ENCODE assay signal across 13 mouse cellular contexts in the genomic region with DNA sequence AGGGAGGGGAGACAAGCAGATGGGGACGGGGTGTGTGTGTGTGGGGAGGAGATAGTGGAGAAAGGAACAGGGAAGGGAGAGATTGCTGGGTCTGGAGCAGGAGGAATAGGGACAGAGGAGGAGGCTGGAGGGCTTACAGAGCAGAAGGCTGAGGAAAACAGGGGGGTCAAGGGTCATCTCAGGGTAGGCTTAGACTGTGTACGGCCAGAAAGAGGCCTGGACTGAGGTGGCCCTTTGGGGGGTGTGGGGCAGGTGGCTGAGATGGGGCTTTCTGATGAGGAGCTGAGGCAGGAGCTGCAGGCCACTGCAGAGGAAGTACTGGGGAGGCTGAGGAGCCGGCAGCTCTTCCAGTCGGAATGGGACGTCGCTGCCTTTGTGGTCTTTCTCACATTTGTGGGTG. TPM values are rescaled to one million over a fixed set of nuclear protein-coding genes. Genes with fewer than 3 reads are reported as not detected.
A peak's percentile ranks its signal among the peaks of the same experiment; 100 is the strongest.
DNase-seq lines count a peak whose midpoint lies in the region; ATAC-seq and TF ChIP-seq lines count a peak whose summit lies in the region.
"Had no signal": no experiment of that assay in that cellular context is flagged by ENCODE, and none has a peak within 500 bp of the region (broad histone marks: within the 10 kb centered on the region; RNA-seq: fewer than 3 reads in every experiment).

No protein-coding gene starts in this region.

- TF ChIP-seq CTCF in lung, embryonic 14.5 days (IDR thresholded peaks at IDR 0.05; ENCODE audit: low read depth), result no peak
- TF ChIP-seq CTCF in kidney, adult 2 months (conservative IDR thresholded peaks at IDR 0.05; ENCODE audit: insufficient read depth, insufficient read length, low read depth, low read length), result no peak

- intact Hi-C loops in left cerebral cortex, postnatal 25 days (cut with DNase I), result no loop called here
- intact Hi-C loops in left cerebral cortex, postnatal 4 days (cut with DNase I), result no loop called here

- no peaks in the 10 kb centered on the region for H3K9me3 ChIP-seq in forebrain, embryonic 10.5 days
- no peaks in the 10 kb centered on the region for H3K9me3 ChIP-seq in forebrain, embryonic 13.5 days (replicated peaks)
- no peaks in the 10 kb centered on the region for H3K9me3 ChIP-seq in lung, embryonic 14.5 days (ENCODE audit: low read depth, low read length)
- no peaks in the 10 kb centered on the region for H3K9me3 ChIP-seq in liver, embryonic 16.5 days (replicated peaks; ENCODE audit: control insufficient read depth, low read length)
- H3K9me3 ChIP-seq: limb, embryonic 13.5 days had no signal

- peaks cover 14% of the 10 kb centered on the region for H3K36me3 ChIP-seq in forebrain, embryonic 10.5 days (replicated peaks)
- peaks cover 20% of the 10 kb centered on the region; the same call in 1 of the 2 replicates for H3K36me3 ChIP-seq in forebrain, embryonic 13.5 days (ENCODE audit: poor library complexity, severe bottlenecking)
- 0 out of 2 replicates have a peak, but pooled peaks cover 6% of the 10 kb centered on the region for H3K36me3 ChIP-seq in lung, embryonic 14.5 days (ENCODE audit: insufficient read depth)
- H3K36me3 ChIP-seq in kidney, adult 2 months (ENCODE audit: control insufficient read depth, insufficient read depth, low read length), result no peaks in the 10 kb centered on the region
- no peaks in the 10 kb centered on the region for H3K36me3 ChIP-seq in liver, embryonic 16.5 days (ENCODE audit: control insufficient read depth, insufficient read depth)

- H3K4me2 ChIP-seq in forebrain, embryonic 13.5 days, result no peak overlapping the region
- peak overlapping the region; percentile 51 for H3K4me2 ChIP-seq in lung, embryonic 14.5 days
- no peak overlapping the region for H3K4me2 ChIP-seq in liver, embryonic 16.5 days (ENCODE audit: low read depth, low read length)
- H3K4me2 ChIP-seq: limb, embryonic 13.5 days had no signal

- ATAC-seq in forebrain, embryonic 13.5 days, result no peak
- no peak for ATAC-seq in lung, embryonic 14.5 days (ENCODE audit: insufficient read depth)
- ATAC-seq in liver, embryonic 16.5 days (ENCODE audit: low read depth), result peak; percentile 4; the same call in 1 of the 2 replicates

- peak overlapping the region; percentile 53; the same call in 1 of the 2 replicates for H3K27ac ChIP-seq in forebrain, embryonic 10.5 days
- no peak overlapping the region for H3K27ac ChIP-seq in forebrain, embryonic 13.5 days
- H3K27ac ChIP-seq in lung, embryonic 14.5 days (ENCODE audit: low read depth), result no peak overlapping the region
- peak overlapping the region; percentile 76 for H3K27ac ChIP-seq in kidney, adult 2 months (ENCODE audit: insufficient read depth, low read depth, low read length)
- no peak overlapping the region for H3K27ac ChIP-seq in liver, embryonic 16.5 days (ENCODE audit: low read length)
- H3K27ac ChIP-seq: limb, embryonic 13.5 days had no signal

- no peak for DNase-seq in forebrain, embryonic 10.5 days (ENCODE audit: extremely low spot score, low spot score)
- DNase-seq in lung, embryonic 14.5 days, result no peak
- no peak for DNase-seq in lung, postnatal 25 days (ENCODE audit: low spot score)
- DNase-seq in kidney, adult 2 months, result peak; percentile 40
- DNase-seq in left cerebral cortex, postnatal 25 days (ENCODE audit: low spot score in 2 of 2), result no peak
- DNase-seq in left cerebral cortex, postnatal 4 days, result no peak
- DNase-seq: adrenal gland, adult 8-10 months; heart, postnatal 14 days; thymus, postnatal 25 days had no signal

- no peaks in the 10 kb centered on the region for H3K27me3 ChIP-seq in forebrain, embryonic 10.5 days (ENCODE audit: poor library complexity, severe bottlenecking)
- H3K27me3 ChIP-seq in forebrain, embryonic 13.5 days, result no peaks in the 10 kb centered on the region
- H3K27me3 ChIP-seq in lung, embryonic 14.5 days (ENCODE audit: insufficient read depth, low read length), result no peaks in the 10 kb centered on the region
- no peaks in the 10 kb centered on the region for H3K27me3 ChIP-seq in kidney, adult 2 months (replicated peaks; ENCODE audit: control insufficient read depth, insufficient read depth, low read length)
- H3K27me3 ChIP-seq in liver, embryonic 16.5 days (ENCODE audit: control insufficient read depth, insufficient read depth, low read depth, low read length), result no peaks in the 10 kb centered on the region
- H3K27me3 ChIP-seq: limb, embryonic 13.5 days had no signal

- H3K9ac ChIP-seq in forebrain, embryonic 13.5 days, result no peak overlapping the region
- no peak overlapping the region for H3K9ac ChIP-seq in lung, embryonic 14.5 days
- H3K9ac ChIP-seq in liver, embryonic 16.5 days (ENCODE audit: low read depth, low read length), result no peak overlapping the region
- H3K9ac ChIP-seq: limb, embryonic 13.5 days had no signal

- TF ChIP-seq POLR2A in kidney, adult 2 months (IDR thresholded peaks at IDR 0.05; ENCODE audit: low read depth, low read length), result no peak

- WGBS in forebrain, embryonic 10.5 days, result 47% methylated on average over 6 of the region's 6 CpGs
- WGBS in forebrain, embryonic 13.5 days, result 49% methylated on average over 6 of the region's 6 CpGs
- 38% methylated on average over 6 of the region's 6 CpGs for WGBS in lung, embryonic 14.5 days
- WGBS in kidney, adult 2 months, result 37% methylated on average over 6 of the region's 6 CpGs
- 52% methylated on average over 6 of the region's 6 CpGs for WGBS in liver, embryonic 16.5 days (ENCODE audit: insufficient replicate concordance)

- H3K4me1 ChIP-seq in forebrain, embryonic 10.5 days, result peaks cover 17% of the 10 kb centered on the region
- peaks cover 6% of the 10 kb centered on the region for H3K4me1 ChIP-seq in forebrain, embryonic 13.5 days
- H3K4me1 ChIP-seq in lung, embryonic 14.5 days (ENCODE audit: insufficient read depth), result no peaks in the 10 kb centered on the region
- H3K4me1 ChIP-seq in kidney, adult 2 months (ENCODE audit: control insufficient read depth, insufficient read depth, low read length), result peaks cover 12% of the 10 kb centered on the region
- peaks cover 17% of the 10 kb centered on the region for H3K4me1 ChIP-seq in liver, embryonic 16.5 days (ENCODE audit: control insufficient read depth, low read depth, low read length)

- no peak overlapping the region for H3K4me3 ChIP-seq in forebrain, embryonic 10.5 days
- H3K4me3 ChIP-seq in forebrain, embryonic 13.5 days, result no peak overlapping the region
- peak overlapping the region; percentile 16; the same call in 1 of the 2 replicates for H3K4me3 ChIP-seq in lung, embryonic 14.5 days (ENCODE audit: low read depth, low read length)
- peak overlapping the region; percentile 48 for H3K4me3 ChIP-seq in kidney, adult 2 months (ENCODE audit: insufficient read depth, low read depth, low read length)
- no peak overlapping the region for H3K4me3 ChIP-seq in liver, embryonic 16.5 days (ENCODE audit: low read depth, low read length)
- H3K4me3 ChIP-seq: limb, embryonic 13.5 days had no signal

RNA-seq across cellular contexts. Expression of gene Smim22, which starts 0.4 kb away (rescaled TPM):
- 1.7 and 2.5 TPM in 2 replicates for polyA plus RNA-seq in forebrain, embryonic 10.5 days (2016; fragmentation: Nextera tagmentation; extraction: Ambion mirVana)
- 1.5 TPM in 1 of 2 replicates, not detected in the other for polyA plus RNA-seq in forebrain, embryonic 13.5 days (2015; fragmentation: Nextera tagmentation; extraction: Ambion mirVana)
- polyA plus RNA-seq in lung, embryonic 14.5 days (2014; fragmentation: Nextera tagmentation; extraction: Ambion mirVana), result 13.5 and 15.8 TPM in 2 replicates
- 156 and 232 TPM in 2 replicates for polyA plus RNA-seq in kidney, adult 2 months (2012; rRNA removed)
- polyA plus RNA-seq in liver, embryonic 16.5 days (2015; fragmentation: Nextera tagmentation; extraction: Ambion mirVana), result 9.0 and 9.4 TPM in 2 replicates
- not detected for total RNA-seq in left cerebral cortex, postnatal 25 days (2021)
- total RNA-seq in left cerebral cortex, postnatal 4 days (2021), result not detected
- total RNA-seq: adrenal gland, adult 8-10 months; heart, postnatal 14 days; layer of hippocampus, adult 8-10 months had no signal

RNA-seq across cellular contexts. Expression of gene Rogdi, which starts 5.9 kb away (rescaled TPM):
- 60.1 and 61.8 TPM in 2 replicates for polyA plus RNA-seq in forebrain, embryonic 10.5 days (2016; fragmentation: Nextera tagmentation; extraction: Ambion mirVana)
- 88.1 and 102 TPM in 2 replicates for polyA plus RNA-seq in forebrain, embryonic 13.5 days (2015; fragmentation: Nextera tagmentation; extraction: Ambion mirVana)
- polyA plus RNA-seq in lung, embryonic 14.5 days (2014; fragmentation: Nextera tagmentation; extraction: Ambion mirVana), result 53.5 and 59.9 TPM in 2 replicates
- polyA plus RNA-seq in kidney, adult 2 months (2012; rRNA removed), result 251 and 286 TPM in 2 replicates
- polyA plus RNA-seq in liver, embryonic 16.5 days (2015; fragmentation: Nextera tagmentation; extraction: Ambion mirVana), result 72.5 and 83.9 TPM in 2 replicates
- total RNA-seq in left cerebral cortex, postnatal 25 days (2021), result 100 to 1,000 TPM; 195 to 210 TPM
- 10 to 100 TPM; 79.8 to 89.3 TPM for total RNA-seq in left cerebral cortex, postnatal 4 days (2021)

RNA-seq across cellular contexts. Expression of gene Sept12, which starts 9.8 kb away (rescaled TPM):
- polyA plus RNA-seq in forebrain, embryonic 10.5 days (2016; fragmentation: Nextera tagmentation; extraction: Ambion mirVana), result not detected in 2 replicates
- not detected in 2 replicates for polyA plus RNA-seq in forebrain, embryonic 13.5 days (2015; fragmentation: Nextera tagmentation; extraction: Ambion mirVana)
- polyA plus RNA-seq in lung, embryonic 14.5 days (2014; fragmentation: Nextera tagmentation; extraction: Ambion mirVana), result 0.14 and 0.20 TPM in 2 replicates
- 0.33 TPM in 1 of 2 replicates, not detected in the other for polyA plus RNA-seq in kidney, adult 2 months (2012; rRNA removed)
- not detected in 2 replicates for polyA plus RNA-seq in liver, embryonic 16.5 days (2015; fragmentation: Nextera tagmentation; extraction: Ambion mirVana)
- total RNA-seq in left cerebral cortex, postnatal 25 days (2021), result not detected
- total RNA-seq in left cerebral cortex, postnatal 4 days (2021), result not detected
- total RNA-seq: adrenal gland, adult 8-10 months; heart, postnatal 14 days; layer of hippocampus, adult 8-10 months had no signal
- polyA plus RNA-seq: limb, embryonic 13.5 days had no signal

RNA-seq across cellular contexts. Expression of gene Glyr1, which starts 42.2 kb away (rescaled TPM):
- 216 and 223 TPM in 2 replicates for polyA plus RNA-seq in forebrain, embryonic 10.5 days (2016; fragmentation: Nextera tagmentation; extraction: Ambion mirVana)
- 188 and 207 TPM in 2 replicates for polyA plus RNA-seq in forebrain, embryonic 13.5 days (2015; fragmentation: Nextera tagmentation; extraction: Ambion mirVana)
- 112 and 117 TPM in 2 replicates for polyA plus RNA-seq in lung, embryonic 14.5 days (2014; fragmentation: Nextera tagmentation; extraction: Ambion mirVana)
- polyA plus RNA-seq in kidney, adult 2 months (2012; rRNA removed), result 76.1 and 85.6 TPM in 2 replicates
- 41.9 and 45.1 TPM in 2 replicates for polyA plus RNA-seq in liver, embryonic 16.5 days (2015; fragmentation: Nextera tagmentation; extraction: Ambion mirVana)
- 100 to 1,000 TPM; 145 to 151 TPM for total RNA-seq in left cerebral cortex, postnatal 25 days (2021)
- 100 to 1,000 TPM; 143 to 146 TPM for total RNA-seq in left cerebral cortex, postnatal 4 days (2021)

RNA-seq across cellular contexts. Expression of gene Ubn1, which starts 42.4 kb away (rescaled TPM):
- polyA plus RNA-seq in forebrain, embryonic 10.5 days (2016; fragmentation: Nextera tagmentation; extraction: Ambion mirVana), result 16.1 and 17.1 TPM in 2 replicates
- polyA plus RNA-seq in forebrain, embryonic 13.5 days (2015; fragmentation: Nextera tagmentation; extraction: Ambion mirVana), result 18.0 and 18.2 TPM in 2 replicates
- polyA plus RNA-seq in lung, embryonic 14.5 days (2014; fragmentation: Nextera tagmentation; extraction: Ambion mirVana), result 27.0 and 27.3 TPM in 2 replicates
- polyA plus RNA-seq in kidney, adult 2 months (2012; rRNA removed), result 22.9 and 28.7 TPM in 2 replicates
- 6.9 and 7.6 TPM in 2 replicates for polyA plus RNA-seq in liver, embryonic 16.5 days (2015; fragmentation: Nextera tagmentation; extraction: Ambion mirVana)
- total RNA-seq in left cerebral cortex, postnatal 25 days (2021), result 10 to 100 TPM; 43.3 to 48.2 TPM
- 10 to 100 TPM; 30.4 to 33.1 TPM for total RNA-seq in left cerebral cortex, postnatal 4 days (2021)

Comparison
In these comparisons a context has a peak if more than half of its experiments do, and no peak if none do; other contexts are left out.
1. H3K27ac ChIP-seq: peak in forebrain, embryonic 10.5 days (single experiment) and kidney, adult 2 months (single experiment); none in forebrain, embryonic 13.5 days (single experiment), lung, embryonic 14.5 days (single experiment) and liver, embryonic 16.5 days (single experiment).
2. H3K4me3 ChIP-seq: peak in lung, embryonic 14.5 days (single experiment) and kidney, adult 2 months (single experiment); none in forebrain, embryonic 10.5 days (single experiment), forebrain, embryonic 13.5 days (single experiment) and liver, embryonic 16.5 days (single experiment).